Mouse (Mus musculus): Measurements from ENCODE around the gene Pih1d1. TPM values are rescaled to one million over a fixed set of nuclear protein-coding genes. Genes with fewer than 3 reads are reported as not detected.
"Not testable (repeated sequence)": the region's sequence is repeated elsewhere in the genome, so short reads cannot be mapped to it uniquely, and the experiment has no call there.

Gene Pih1d1
- total RNA-seq (2014; rRNA removed) (119 and 124 TPM in 2 replicates), polyA plus RNA-seq (2015; fragmentation: Nextera tagmentation; extraction: Ambion mirVana) (79.3 and 80.5 TPM in 2 replicates)

GRCm38 (mm10) chr7:45154096-45154992 is at the start of gene Pih1d1, which contains the start of gene Aldh16a1:
Gene Pih1d1, plus strand, starts transcription at chr7:45154303.
Gene Aldh16a1, minus strand, starts transcription at chr7:45154584.
- H3K4me2 ChIP-seq (ENCODE audit: low read depth, low read length) = peak within 1 kb of the TSS; percentile 89
- peak; percentile 62 for TF ChIP-seq CTCF (IDR thresholded peaks at IDR 0.05; ENCODE audit: low read depth)
- peak within 1 kb of the TSS; percentile 88 for H3K27ac ChIP-seq
- H3K9ac ChIP-seq (replicated peaks; ENCODE audit: low read length) = peak within 1 kb of the TSS; percentile 64
- no peaks in the 10 kb centered on the region for H3K27me3 ChIP-seq (ENCODE audit: insufficient read depth, low read length)
- DNase-seq (ENCODE audit: low spot score) = peak; percentile 99
- H3K9me3 ChIP-seq (ENCODE audit: low read length) = no peaks in the 10 kb centered on the region
- peaks cover 7% of the 10 kb centered on the region; the same call in 1 of the 2 replicates for H3K4me1 ChIP-seq (ENCODE audit: insufficient read depth, low read length)
- no peaks in the 10 kb centered on the region for H3K36me3 ChIP-seq (ENCODE audit: insufficient read depth, low read length)
- ATAC-seq = peak; percentile 97
- H3K4me3 ChIP-seq (ENCODE audit: low read length) = peak within 1 kb of the TSS; percentile 52
- 4% methylated on average over 66 of the region's 69 CpGs for WGBS

- Histone ChIP-seq H3K9me3 (ENCODE audit: low read length) (no peaks in the 10 kb centered on the region), H3K4me3 (ENCODE audit: low read length) (no peak overlapping the region), H3K4me1 (ENCODE audit: insufficient read depth, low read length) (no peaks in the 10 kb centered on the region; the same call in 1 of the 2 replicates), H3K9ac (replicated peaks; ENCODE audit: low read length) (no peak overlapping the region), H3K4me2 (ENCODE audit: low read depth, low read length) (no peak overlapping the region), H3K36me3 (ENCODE audit: insufficient read depth, low read length) (no peaks in the 10 kb centered on the region), H3K27me3 (ENCODE audit: insufficient read depth, low read length) (no peaks in the 10 kb centered on the region), H3K27ac (no peak overlapping the region)
- no peak for TF ChIP-seq CTCF (IDR thresholded peaks at IDR 0.05; ENCODE audit: low read depth)
- WGBS = 79% methylated on average over 5 of the region's 5 CpGs
- ATAC-seq (no peak), DNase-seq (ENCODE audit: low spot score) (no peak)
Measured at GRCm38 (mm10) chr7:45104941-45105340, 49.2 kb upstream of the Pih1d1 start.

GRCm38 (mm10) chr7:45105491-45105890 is 48.6 kb upstream of the Pih1d1 start:
- no peak overlapping the region for H3K4me3 ChIP-seq (ENCODE audit: low read length)
- H3K4me1 ChIP-seq (ENCODE audit: insufficient read depth, low read length) = no peaks in the 10 kb centered on the region; the same call in 1 of the 2 replicates
- H3K9me3 ChIP-seq (ENCODE audit: low read length) = no peaks in the 10 kb centered on the region
- no peaks in the 10 kb centered on the region for H3K36me3 ChIP-seq (ENCODE audit: insufficient read depth, low read length)
- TF ChIP-seq CTCF (IDR thresholded peaks at IDR 0.05; ENCODE audit: low read depth) = no peak
- no peaks in the 10 kb centered on the region for H3K27me3 ChIP-seq (ENCODE audit: insufficient read depth, low read length)
- H3K9ac ChIP-seq (replicated peaks; ENCODE audit: low read length) = no peak overlapping the region
- ATAC-seq (no peak), DNase-seq (ENCODE audit: low spot score) (no peak)
- 80% methylated on average over 8 of the region's 8 CpGs for WGBS
- H3K4me2 ChIP-seq (ENCODE audit: low read depth, low read length) = no peak overlapping the region
- no peak overlapping the region for H3K27ac ChIP-seq

- Histone ChIP-seq H3K9ac (replicated peaks; ENCODE audit: low read length) (no peak overlapping the region), H3K27me3 (ENCODE audit: insufficient read depth, low read length) (no peaks in the 10 kb centered on the region), H3K4me3 (ENCODE audit: low read length) (no peak overlapping the region), H3K27ac (no peak overlapping the region), H3K9me3 (ENCODE audit: low read length) (no peaks in the 10 kb centered on the region), H3K36me3 (ENCODE audit: insufficient read depth, low read length) (no peaks in the 10 kb centered on the region), H3K4me1 (ENCODE audit: insufficient read depth, low read length) (no peaks in the 10 kb centered on the region; the same call in 1 of the 2 replicates), H3K4me2 (ENCODE audit: low read depth, low read length) (no peak overlapping the region)
- TF ChIP-seq CTCF (IDR thresholded peaks at IDR 0.05; ENCODE audit: low read depth) = no peak
- DNase-seq (ENCODE audit: low spot score) (no peak), ATAC-seq (no peak)
- 27% methylated on average over 6 of the region's 6 CpGs for WGBS
Measured at GRCm38 (mm10) chr7:45106441-45106840, 47.7 kb upstream of the Pih1d1 start.

GRCm38 (mm10) chr7:45107052-45107645 is 47.0 kb upstream of the Pih1d1 start:
- Histone ChIP-seq H3K27ac (no peak overlapping the region), H3K9me3 (ENCODE audit: low read length) (no peaks in the 10 kb centered on the region), H3K4me1 (ENCODE audit: insufficient read depth, low read length) (no peaks in the 10 kb centered on the region; the same call in 1 of the 2 replicates), H3K27me3 (ENCODE audit: insufficient read depth, low read length) (no peaks in the 10 kb centered on the region), H3K4me3 (ENCODE audit: low read length) (no peak overlapping the region), H3K4me2 (ENCODE audit: low read depth, low read length) (no peak overlapping the region), H3K9ac (replicated peaks; ENCODE audit: low read length) (no peak overlapping the region), H3K36me3 (ENCODE audit: insufficient read depth, low read length) (no peaks in the 10 kb centered on the region)
- ATAC-seq = no peak
- no peak for TF ChIP-seq CTCF (IDR thresholded peaks at IDR 0.05; ENCODE audit: low read depth)
- 52% methylated on average over 5 of the region's 5 CpGs for WGBS
- DNase-seq (ENCODE audit: low spot score) = no peak

GRCm38 (mm10) chr7:45110089-45110488 is 44.0 kb upstream of the Pih1d1 start:
- ATAC-seq = not testable (repeated sequence)
- WGBS = 89% methylated on average over 4 of the region's 4 CpGs

More at GRCm38 (mm10) chr7:45110089-45110488, 44.0 kb upstream of the Pih1d1 start:
- not testable (repeated sequence) for H3K27me3 ChIP-seq (ENCODE audit: insufficient read depth, low read length); H3K4me3 ChIP-seq (ENCODE audit: low read length); H3K4me2 ChIP-seq (ENCODE audit: low read depth, low read length); DNase-seq (ENCODE audit: low spot score); H3K27ac ChIP-seq; H3K4me1 ChIP-seq (ENCODE audit: insufficient read depth, low read length); H3K36me3 ChIP-seq (ENCODE audit: insufficient read depth, low read length); H3K9me3 ChIP-seq (ENCODE audit: low read length); H3K9ac ChIP-seq (replicated peaks; ENCODE audit: low read length)
